Mouse (Mus musculus) adipose tissue, adult 10 weeks (tissue): ENCODE data around the gene Smarcad1. TPM values are rescaled to one million over a fixed set of nuclear protein-coding genes. Genes with fewer than 3 reads are reported as not detected.

Experiments used
- polyA plus RNA-seq: library from polyadenylated mRNA; stranded (reverse); fragments of 350-450 nt; fragmentation: Illumina TruSeq; extraction: RNeasy Lipid Tissue Mini Kit (QIAGEN cat#74804); gene quantifications from one replicate; pipeline ENCODE4 v1.2.3, GENCODE M21; 2014; ENCODE audit warnings: low read depth, low replicate concordance

Gene Smarcad1
- 21.4 TPM for polyA plus RNA-seq

GRCm38 (mm10) chr6:65042491-65043171, at the start of gene Smarcad1:
Smarcad1 (plus strand) TSS chr6:65042583.

GRCm38 (mm10) chr6:65144621-65145205, 102.3 kb downstream of the Smarcad1 start, which contains the start of gene Hpgds:
Hpgds (minus strand) TSS chr6:65144908.

Other genes with a start within 250 kb of the Smarcad1 start
- gene Hpgds, start 102.3 kb downstream of the Smarcad1 start, polyA plus RNA-seq: 4.8 TPM